In the genomic region with DNA sequence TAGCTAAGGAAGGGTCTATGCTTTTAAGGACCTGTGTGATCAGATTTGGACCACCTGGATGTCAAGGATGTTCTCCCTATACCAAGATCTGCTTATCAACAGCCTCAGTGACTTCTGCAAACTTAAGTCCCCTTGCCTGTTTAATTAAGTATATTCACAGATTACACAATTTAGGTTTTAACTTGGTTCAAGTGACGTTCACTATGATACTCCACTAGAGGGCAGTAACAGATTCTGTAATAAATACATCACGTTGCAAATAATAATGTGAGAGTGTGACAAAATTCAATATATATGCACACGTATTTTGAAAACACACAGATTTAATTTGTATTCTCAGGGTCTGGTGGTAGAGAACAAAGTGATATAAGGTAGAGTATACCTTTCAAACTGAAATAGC, we compare ENCODE assay signal across 12 mouse cellular contexts. TPM values are rescaled to one million over a fixed set of nuclear protein-coding genes. Genes with fewer than 3 reads are reported as not detected.
DNase-seq lines count a peak whose midpoint lies in the region; ATAC-seq and TF ChIP-seq lines count a peak whose summit lies in the region.
"Had no signal": no experiment of that assay in that cellular context is flagged by ENCODE, and none has a peak within 500 bp of the region (broad histone marks: within the 10 kb centered on the region; RNA-seq: fewer than 3 reads in every experiment).

No protein-coding gene starts in this region.

- H3K79me2 ChIP-seq in C2C12 (ENCODE audit: control insufficient read depth, insufficient read depth) = no peaks in the 10 kb centered on the region

- no peak for TF ChIP-seq POLR2A in kidney, adult 2 months (IDR thresholded peaks at IDR 0.05; ENCODE audit: low read depth, low read length)

- no peaks in the 10 kb centered on the region for H3K36me3 ChIP-seq in kidney, adult 2 months (ENCODE audit: control insufficient read depth, insufficient read depth, low read length)
- H3K36me3 ChIP-seq in kidney, embryonic 15.5 days = no peaks in the 10 kb centered on the region
- H3K36me3 ChIP-seq in C2C12 (ENCODE audit: control insufficient read depth, insufficient read depth) (no peaks in the 10 kb centered on the region), E14TG2a.4 (ENCODE audit: insufficient read depth, low read length) (no peaks in the 10 kb centered on the region)
- H3K36me3 ChIP-seq: stomach, embryonic 15.5 days had no signal

- no peaks in the 10 kb centered on the region for H3K79me3 ChIP-seq in C2C12 (ENCODE audit: low read depth)

- DNase-seq in kidney, adult 2 months = no peak
- peak; percentile 30 for DNase-seq in induced T-regulatory cell, adult 2 months (ENCODE audit: low read depth)
- no peak for DNase-seq in heart, adult 11 months
- DNase-seq: cerebellum, postnatal 14 days; lung, postnatal 10 days had no signal

- no peak overlapping the region for H3K9ac ChIP-seq in kidney, embryonic 15.5 days
- H3K9ac ChIP-seq: stomach, embryonic 15.5 days had no signal

- no peaks in the 10 kb centered on the region for H3K4me1 ChIP-seq in kidney, adult 2 months (ENCODE audit: control insufficient read depth, insufficient read depth, low read length)
- H3K4me1 ChIP-seq in kidney, embryonic 15.5 days = no peaks in the 10 kb centered on the region
- H3K4me1 ChIP-seq in E14TG2a.4 (replicated peaks; ENCODE audit: low read depth, low read length) = no peaks in the 10 kb centered on the region
- H3K4me1 ChIP-seq: stomach, embryonic 15.5 days had no signal

- H3K27ac ChIP-seq in kidney, adult 2 months (ENCODE audit: insufficient read depth, low read depth, low read length) = no peak overlapping the region
- no peak overlapping the region for H3K27ac ChIP-seq in kidney, embryonic 15.5 days
- H3K27ac ChIP-seq: stomach, embryonic 15.5 days had no signal

- no peak overlapping the region for H3K4me3 ChIP-seq in kidney, adult 2 months (ENCODE audit: insufficient read depth, low read depth, low read length)
- H3K4me3 ChIP-seq in kidney, embryonic 15.5 days (replicated peaks) = no peak overlapping the region
- H3K4me3 ChIP-seq in C2C12 (ENCODE audit: insufficient read depth, poor library complexity, severe bottlenecking) (no peak overlapping the region), E14TG2a.4 (replicated peaks; ENCODE audit: low read length) (no peak overlapping the region)
- H3K4me3 ChIP-seq: stomach, embryonic 15.5 days had no signal

- 36% methylated on average over 3 of the region's 3 CpGs for WGBS in kidney, adult 2 months
- WGBS in kidney, embryonic 15.5 days = 50% methylated on average over 3 of the region's 3 CpGs

- H3K4me2 ChIP-seq in kidney, embryonic 15.5 days = no peak overlapping the region
- H3K4me2 ChIP-seq: stomach, embryonic 15.5 days had no signal

- no peaks in the 10 kb centered on the region for H3K27me3 ChIP-seq in kidney, adult 2 months (replicated peaks; ENCODE audit: control insufficient read depth, insufficient read depth, low read length)
- H3K27me3 ChIP-seq in kidney, embryonic 15.5 days = no peaks in the 10 kb centered on the region
- no peaks in the 10 kb centered on the region for H3K27me3 ChIP-seq in C2C12 (ENCODE audit: control insufficient read depth, insufficient read depth, insufficient read length)
- no peaks in the 10 kb centered on the region for H3K27me3 ChIP-seq in E14TG2a.4 (ENCODE audit: insufficient read depth, low read length)
- H3K27me3 ChIP-seq: stomach, embryonic 15.5 days had no signal

- no peak for ATAC-seq in kidney, embryonic 15.5 days (replicated peaks; ENCODE audit: low FRiP score)
- ATAC-seq in erythroid progenitor cell, adult 5-6 weeks (replicated peaks; ENCODE audit: low FRiP score, poor library complexity, severe bottlenecking) = no peak

- H3ac ChIP-seq in C2C12 (ENCODE audit: control insufficient read depth, insufficient read length, low read depth) = no peak overlapping the region

- H3K9me3 ChIP-seq in kidney, embryonic 15.5 days (replicated peaks) = no peaks in the 10 kb centered on the region; the same call in none of the 2 replicates
- peaks cover 34% of the 10 kb centered on the region; the same call in 1 of the 2 replicates for H3K9me3 ChIP-seq in E14TG2a.4 (ENCODE audit: low read length)
- H3K9me3 ChIP-seq: stomach, embryonic 15.5 days had no signal

- 0 out of 2 replicates have a peak, but pooled peaks have one; percentile 4 for TF ChIP-seq CTCF in kidney, adult 2 months (conservative IDR thresholded peaks at IDR 0.05; ENCODE audit: insufficient read depth, insufficient read length, low read depth, low read length)
- no peak for TF ChIP-seq CTCF in C2C12 (IDR thresholded peaks at IDR 0.05; ENCODE audit: control insufficient read depth, insufficient read depth, insufficient read length)
- peak; percentile 37 for TF ChIP-seq CTCF in E14TG2a.4 (conservative IDR thresholded peaks at IDR 0.05; ENCODE audit: low read length)

TF ChIP-seq in C2C12, 6 proteins besides CTCF, POLR2A, EP300 and RAD21:
- TF ChIP-seq MYOG (IDR thresholded peaks at IDR 0.05; ENCODE audit: control insufficient read depth, extremely low read depth, insufficient read length) (no peak), CEBPB (IDR thresholded peaks at IDR 0.05; ENCODE audit: low read depth) (peak; percentile 12), MAX (IDR thresholded peaks at IDR 0.05) (no peak), USF1 (IDR thresholded peaks at IDR 0.05; ENCODE audit: low read depth) (no peak), FOSL1 (IDR thresholded peaks at IDR 0.05; ENCODE audit: insufficient read depth, low read length, poor library complexity, severe bottlenecking) (no peak)
TF ChIP-seq in C2C12: peak in this region for 1.

RNA-seq across cellular contexts. Expression of a gene that starts 39.3 kb away (rescaled TPM):
- 0.20 TPM in 1 of 2 replicates, not detected in the other for polyA plus RNA-seq in kidney, adult 2 months (2012; rRNA removed)
- not detected in 2 replicates for polyA plus RNA-seq in kidney, embryonic 15.5 days (2015; fragmentation: Nextera tagmentation; extraction: Ambion mirVana)
- polyA plus RNA-seq in C2C12 (2012; fragmentation: generic; extraction: Trizol) = not detected
- total RNA-seq in erythroid progenitor cell, adult 5-6 weeks (2015; ENCODE audit: low replicate concordance) = not detected in 2 replicates
- not detected in 2 replicates for total RNA-seq in erythroid progenitor cell, adult 5-6 weeks (2017; ENCODE audit: low replicate concordance)
- total RNA-seq: layer of hippocampus, adult 18-20 months; left cerebral cortex, postnatal 25 days had no signal

RNA-seq across cellular contexts. Expression of a gene that starts 53.8 kb away (rescaled TPM):
- polyA plus RNA-seq in kidney, adult 2 months (2012; rRNA removed) = not detected in 2 replicates
- polyA plus RNA-seq in kidney, embryonic 15.5 days (2015; fragmentation: Nextera tagmentation; extraction: Ambion mirVana) = 0.27 TPM in 1 of 2 replicates, not detected in the other
- not detected for polyA plus RNA-seq in C2C12 (2012; fragmentation: generic; extraction: Trizol)
- total RNA-seq in erythroid progenitor cell, adult 5-6 weeks (2015; ENCODE audit: low replicate concordance) = not detected in 2 replicates
- not detected in 2 replicates for total RNA-seq in erythroid progenitor cell, adult 5-6 weeks (2017; ENCODE audit: low replicate concordance)
- total RNA-seq: layer of hippocampus, adult 18-20 months; left cerebral cortex, postnatal 25 days had no signal
